Mouse (Mus musculus): ENCODE data around the gene Lingo2.
"Not testable (repeated sequence)": the region's sequence is repeated elsewhere in the genome, so short reads cannot be mapped to it uniquely, and the experiment has no call there.

Gene Lingo2

DNA sequence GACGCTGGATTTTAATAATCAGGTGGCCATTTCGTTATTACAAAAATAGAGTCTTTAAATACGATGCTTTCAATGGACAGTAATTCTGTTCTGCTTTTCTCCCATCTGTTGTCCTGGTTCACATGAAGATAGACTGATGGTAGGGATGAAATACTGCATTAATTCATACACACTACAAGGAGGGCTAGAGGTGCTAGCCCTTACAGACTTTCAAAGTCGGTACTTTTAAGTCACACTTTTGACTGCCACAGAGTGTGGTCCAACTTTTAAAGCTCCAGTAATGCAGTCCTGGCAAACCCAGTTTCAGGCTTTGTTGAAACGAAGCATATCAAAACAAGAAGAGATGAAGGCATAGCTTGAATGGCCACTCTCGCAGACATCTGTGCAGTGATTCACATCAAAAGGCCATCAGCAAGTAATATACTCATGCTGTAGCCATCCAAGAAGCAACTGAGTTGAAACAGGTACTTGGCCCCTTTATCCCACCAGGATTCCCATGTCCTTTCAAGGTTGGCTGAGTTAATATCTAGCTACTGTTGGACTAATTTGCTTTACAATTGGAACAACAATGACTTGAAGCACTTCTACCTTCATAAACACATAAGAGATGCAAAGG, 872.5 kb downstream of the Lingo2 start:
- no peak for DNase-seq

- not testable (repeated sequence) for DNase-seq
Observed at GRCm38 (mm10) chr4:36064701-36065100, 886.8 kb downstream of the Lingo2 start.

DNA sequence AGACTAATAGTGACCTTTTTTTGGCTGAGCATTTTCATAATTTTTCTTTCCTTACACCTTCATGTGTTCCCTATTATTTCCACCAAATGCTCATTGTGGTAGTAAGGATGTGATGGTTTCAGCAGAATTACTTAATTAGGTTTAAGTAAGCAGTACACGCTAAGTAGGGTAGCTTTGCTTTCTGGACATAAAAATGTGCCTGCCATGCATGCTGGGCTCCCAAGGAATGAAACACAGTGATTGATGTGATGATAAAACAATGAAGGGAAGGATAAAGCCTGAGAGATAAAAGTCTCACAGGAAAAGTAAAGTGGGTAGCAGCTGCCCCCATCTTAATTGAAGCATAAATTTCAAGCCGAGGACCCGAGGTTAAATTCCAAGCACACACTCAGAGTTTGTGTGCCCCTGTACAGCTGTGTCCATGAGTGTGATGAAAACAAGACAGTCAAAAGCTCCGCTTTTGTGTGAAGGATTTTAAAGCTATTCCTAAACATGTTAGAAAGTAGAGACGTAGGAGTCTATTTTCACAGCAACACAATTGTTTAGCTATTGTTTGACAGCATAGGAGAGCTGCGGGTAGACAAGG, 898.7 kb downstream of the Lingo2 start:
- no peak for DNase-seq

DNA sequence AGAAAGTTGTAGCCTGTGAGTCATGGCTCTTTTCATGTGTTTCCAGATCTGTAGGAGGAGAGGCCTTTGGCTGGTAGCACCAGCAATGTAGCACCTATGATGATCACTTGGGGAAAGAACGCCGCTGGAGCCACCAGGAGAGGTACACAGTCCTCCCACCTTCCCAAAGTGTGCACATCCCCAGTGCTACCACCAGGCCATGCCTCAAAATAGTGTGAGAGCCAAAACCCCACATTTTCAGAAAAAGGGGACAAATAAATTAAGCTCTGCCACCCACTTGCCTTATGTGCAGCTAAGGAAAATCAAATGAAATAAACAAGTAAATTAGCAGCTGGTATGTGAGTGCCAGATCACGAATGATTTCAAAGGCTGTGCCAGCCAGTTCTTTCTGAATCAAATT, 911.2 kb downstream of the Lingo2 start:
- DNase-seq: no peak

- DNase-seq: peak; percentile 30
Observed at GRCm38 (mm10) chr4:36038742-36039141, 912.8 kb downstream of the Lingo2 start.

GRCm38 (mm10) chr4:36032039-36032438, 919.5 kb downstream of the Lingo2 start:
- no peak for DNase-seq

GRCm38 (mm10) chr4:36014181-36014580, 937.4 kb downstream of the Lingo2 start:
- peak; percentile 48 for DNase-seq

DNA sequence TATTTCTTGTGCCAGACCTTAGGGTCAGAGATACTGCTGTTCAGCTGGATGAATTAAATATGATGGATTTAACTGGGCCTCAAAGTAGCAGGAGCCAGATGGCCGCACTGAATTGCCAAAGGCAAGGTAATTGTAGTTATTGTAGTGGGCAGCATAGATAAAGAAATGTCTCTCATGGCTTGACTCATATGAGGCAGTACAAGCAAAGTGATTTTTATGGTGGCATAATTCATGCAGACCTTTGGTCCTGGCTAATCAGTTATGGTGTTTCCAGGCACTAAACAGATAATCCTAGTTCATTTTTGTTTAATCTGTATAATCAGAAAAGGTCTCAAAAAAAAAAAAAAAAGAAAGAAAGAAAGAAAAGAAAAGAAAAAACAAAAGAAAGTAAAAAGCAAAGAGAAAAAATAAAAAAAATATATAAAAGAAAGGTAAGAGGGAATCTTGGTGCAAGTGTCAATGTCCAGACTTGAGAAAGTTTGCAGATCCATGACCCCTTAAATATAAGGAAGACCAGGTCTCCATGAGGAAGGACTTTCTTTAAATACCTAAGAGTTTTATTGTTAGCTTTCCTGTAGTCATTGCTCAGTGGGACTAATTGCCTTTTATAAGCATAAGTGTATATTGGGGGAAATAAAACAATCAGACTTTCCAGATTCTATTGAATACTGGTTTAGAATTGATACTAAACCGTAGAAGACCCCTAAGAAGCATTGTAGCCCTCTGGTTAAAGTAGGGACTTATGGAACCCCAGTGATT, 959.4 kb downstream of the Lingo2 start:
- no peak for DNase-seq

GRCm38 (mm10) chr4:35986012-35986411, 965.5 kb downstream of the Lingo2 start:
- DNase-seq: no peak

DNA sequence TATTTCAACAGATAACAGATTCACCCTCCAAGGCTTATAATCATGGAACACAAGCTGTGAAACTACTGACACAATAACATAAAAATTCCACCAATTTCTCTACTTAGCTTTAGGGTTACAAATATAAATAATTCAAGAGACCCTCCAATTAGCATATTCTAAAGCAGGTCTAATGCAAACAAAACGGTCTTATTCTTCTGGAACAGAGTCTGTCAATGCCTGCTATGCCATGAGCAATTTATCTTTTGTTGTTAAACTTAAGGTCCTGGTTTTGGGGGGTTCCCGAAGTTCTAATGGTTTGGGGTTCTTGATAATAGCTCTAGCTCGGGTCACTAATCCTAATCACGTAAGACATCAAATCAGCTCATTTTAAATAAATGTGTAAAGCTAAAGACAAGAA, 988.0 kb downstream of the Lingo2 start:
- no peak for DNase-seq

DNA sequence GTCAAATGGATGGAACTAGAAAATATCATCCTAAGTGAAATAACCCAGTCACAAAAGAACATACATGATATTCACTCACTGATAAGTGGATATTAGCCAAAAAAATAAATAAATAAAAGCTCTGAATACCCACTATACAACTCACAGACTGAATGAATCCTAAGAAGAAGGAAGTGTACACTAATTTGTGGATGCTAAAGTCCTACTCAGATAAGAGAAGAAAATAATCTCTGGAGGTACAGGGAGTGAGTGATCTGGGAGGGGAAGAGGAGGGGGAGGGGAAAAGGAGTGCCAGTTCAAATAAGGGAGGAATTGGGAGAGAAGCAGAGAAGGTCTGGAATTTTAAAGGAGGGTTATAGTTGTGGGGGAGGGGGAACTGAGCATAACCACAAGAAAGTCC, 999.7 kb downstream of the Lingo2 start:
- DNase-seq: no peak

- no peak for DNase-seq
Observed at GRCm38 (mm10) chr4:35951251-35951650, 1000.3 kb downstream of the Lingo2 start.

DNA sequence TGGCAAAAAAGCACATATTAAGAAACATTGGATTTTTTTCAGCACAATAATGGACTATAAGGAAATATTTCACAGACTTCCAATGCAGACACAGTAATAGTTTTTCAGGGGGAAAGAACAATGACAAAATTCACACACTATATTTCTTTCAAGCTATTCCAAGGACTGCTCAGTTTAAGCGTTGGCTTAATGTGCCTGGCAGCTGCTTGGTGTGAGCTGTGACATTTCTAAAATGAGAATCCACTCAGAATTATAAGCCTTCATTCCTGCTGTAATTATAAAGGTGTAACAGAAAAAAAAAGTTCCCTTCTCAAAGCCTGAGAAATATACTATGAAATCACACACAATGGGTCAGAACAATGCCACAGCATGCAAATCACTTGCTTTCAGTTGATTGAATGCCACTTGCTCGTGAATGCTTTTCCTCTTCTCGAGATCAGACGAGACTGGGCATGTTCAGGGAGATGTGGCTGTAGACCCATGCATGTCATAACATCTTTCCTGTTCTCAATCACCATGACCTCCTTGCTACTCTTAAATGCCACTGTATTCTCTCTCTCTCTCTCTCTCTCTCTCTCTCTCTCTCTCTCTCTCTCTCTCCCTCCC, 1017.4 kb downstream of the Lingo2 start:
- no peak for DNase-seq

GRCm38 (mm10) chr4:35927722-35928121, 1023.8 kb downstream of the Lingo2 start:
- DNase-seq: no peak

DNA sequence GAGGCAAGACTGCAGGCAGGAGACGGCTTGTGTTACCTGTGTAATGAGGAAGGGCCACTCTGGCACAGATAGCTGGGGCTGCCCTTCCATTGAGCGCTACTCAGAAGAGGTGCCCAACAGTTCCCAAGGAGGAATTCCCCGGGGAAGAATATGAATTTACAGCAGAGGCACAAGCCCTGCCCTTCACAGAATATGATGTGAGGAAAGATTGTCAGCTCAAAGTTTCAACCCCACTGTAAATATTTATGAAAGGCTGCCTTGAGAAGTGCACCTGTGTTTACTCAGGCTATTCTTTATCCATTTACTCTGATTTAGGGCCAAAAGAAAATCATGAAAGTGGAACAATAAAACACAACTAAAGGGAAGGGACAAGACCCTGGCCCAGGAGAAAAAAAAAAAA, 1034.1 kb downstream of the Lingo2 start:
- DNase-seq: no peak

GRCm38 (mm10) chr4:35897769-35898564, 1053.6 kb downstream of the Lingo2 start:
- no peak for DNase-seq

DNA sequence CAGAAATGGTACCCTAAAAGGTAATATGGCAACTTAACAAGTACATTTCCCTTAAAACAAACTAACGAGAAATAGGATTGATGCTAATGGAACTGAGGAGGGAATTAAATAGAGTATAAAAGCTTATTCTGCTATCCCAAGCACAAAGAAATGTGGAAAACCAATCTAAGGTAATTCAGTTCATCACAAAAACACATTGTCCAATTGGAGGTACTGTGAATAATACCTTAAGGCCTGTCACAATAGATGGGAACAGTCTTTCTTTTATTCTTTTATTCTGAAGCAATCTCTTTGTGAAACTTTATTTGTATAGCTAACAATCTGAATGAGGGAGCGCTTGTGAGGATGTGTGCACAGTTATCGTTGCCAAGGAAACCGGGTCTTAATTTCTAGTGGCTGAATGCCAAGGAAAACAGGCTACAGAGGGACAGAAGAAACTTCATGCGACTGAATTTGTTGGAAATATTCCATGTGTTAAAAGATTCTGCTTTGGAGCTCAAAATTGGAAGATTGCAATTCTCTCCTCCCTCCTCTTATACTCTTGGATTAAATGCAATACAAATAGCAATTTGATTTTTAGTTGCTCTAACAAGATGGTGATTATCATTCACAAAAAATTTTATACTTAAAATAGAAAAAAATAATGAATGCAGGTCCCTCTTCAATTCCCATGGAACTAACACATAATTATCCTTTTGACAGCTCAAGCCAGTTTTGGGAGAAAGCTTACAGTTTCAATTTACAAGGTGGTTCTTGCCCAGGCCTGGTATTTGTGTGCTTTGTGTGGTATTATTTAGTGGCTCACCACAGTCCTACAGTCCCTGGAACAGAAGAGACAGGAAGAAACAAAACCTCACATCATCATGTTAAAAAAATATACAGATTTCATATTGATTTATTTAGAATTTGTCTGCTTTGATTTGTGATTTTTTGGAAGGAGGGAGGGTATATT, 1065.7 kb downstream of the Lingo2 start:
- no peak for DNase-seq

- no peak for DNase-seq
Observed at GRCm38 (mm10) chr4:35884946-35885460, 1066.5 kb downstream of the Lingo2 start.

DNA sequence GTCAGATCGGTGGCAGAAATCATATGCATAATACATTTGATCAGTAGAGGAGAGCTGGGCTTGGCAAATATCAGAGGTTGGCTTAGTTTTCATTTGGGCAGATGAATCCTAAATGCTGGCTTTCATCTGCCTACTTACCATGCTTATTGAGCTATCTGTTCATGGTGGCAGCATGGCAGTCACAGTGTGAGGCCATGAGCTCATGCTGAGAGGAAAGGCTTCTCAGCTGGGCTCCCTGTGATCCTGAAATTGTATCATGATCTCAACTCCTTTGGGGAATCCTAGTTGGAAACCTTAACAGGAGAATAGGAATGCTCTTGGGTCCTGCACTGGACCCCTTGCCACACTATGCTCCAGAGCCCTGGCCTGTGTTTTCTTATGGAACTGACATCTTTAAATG, 1105.0 kb downstream of the Lingo2 start:
- DNase-seq: no peak

- no peak for DNase-seq
Observed at GRCm38 (mm10) chr4:35845140-35845539, 1106.4 kb downstream of the Lingo2 start.

GRCm38 (mm10) chr4:35844518-35844917, 1107.0 kb downstream of the Lingo2 start:
- DNase-seq: no peak

All from lung, postnatal 36 days (tissue).